Mouse (Mus musculus) embryo, embryonic 11 days (tissue): ENCODE results near the gene Chmp1a.
A peak's percentile ranks its signal among the peaks of the same experiment; 100 is the strongest.
"Not testable (repeated sequence)": the region's sequence is repeated elsewhere in the genome, so short reads cannot be mapped to it uniquely, and the experiment has no call there.

Source experiments
- DNase-seq: peaks from one replicate; pipeline ENCODE4 v3.0.0-alpha.2; 2015

The Chmp1a gene

GRCm38 (mm10) chr8:123231742-123232141, 19.2 kb upstream of the Chmp1a start:
- no peak for DNase-seq

- DNase-seq: not testable (repeated sequence)
These were observed 17.8 kb upstream of the Chmp1a start for GRCm38 (mm10) chr8:123230326-123230725.

- no peak for DNase-seq
These were observed 15.9 kb upstream of the Chmp1a start for GRCm38 (mm10) chr8:123228416-123228815.

DNA sequence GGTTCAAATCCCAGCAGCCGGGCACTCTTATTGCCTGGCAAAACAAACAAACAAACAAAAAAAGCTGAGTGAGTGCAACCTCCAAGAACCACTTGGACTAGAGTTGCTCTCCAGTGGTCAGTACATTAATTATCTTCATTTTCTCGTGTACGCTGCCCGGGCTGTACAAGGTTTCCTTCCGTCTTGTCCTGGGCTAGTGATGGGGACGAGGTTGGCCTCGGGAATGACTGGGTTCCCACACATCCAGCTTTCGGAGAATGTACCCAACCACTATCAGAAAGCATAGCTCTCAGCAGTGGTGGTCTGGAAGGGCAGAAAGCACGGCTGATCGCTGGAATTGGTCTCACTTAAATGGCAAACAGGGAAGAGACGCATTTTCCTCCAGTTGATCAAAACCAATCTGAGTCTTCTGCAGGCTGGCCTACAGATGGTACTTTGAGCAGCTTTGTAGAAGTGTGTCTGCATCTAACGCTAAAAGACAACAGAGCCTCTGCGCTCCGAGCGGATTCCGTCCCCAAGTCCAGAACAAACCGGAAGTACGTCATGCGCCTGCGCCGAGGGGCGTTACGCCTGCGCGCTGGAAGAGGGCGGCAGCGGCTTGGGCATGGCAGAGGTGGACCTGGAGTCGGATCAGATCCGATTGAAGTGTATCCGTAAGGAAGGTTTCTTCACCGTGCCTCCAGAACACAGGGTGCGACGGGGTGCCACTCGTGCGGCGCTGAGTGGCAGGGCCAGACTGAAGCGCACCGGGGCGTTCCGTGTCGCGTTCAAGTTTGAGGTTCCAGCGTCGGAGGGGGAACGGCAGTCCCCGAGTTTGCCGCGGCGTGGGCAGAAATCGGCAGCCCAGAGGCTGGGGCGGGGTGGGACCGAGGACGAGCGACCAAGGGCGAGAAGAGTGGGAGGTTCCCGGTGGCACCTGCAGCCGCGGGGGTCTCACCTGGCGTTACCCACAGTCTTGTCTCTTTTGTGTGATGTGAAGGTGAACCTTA, 12.0 kb upstream of the Chmp1a start, which contains the start of gene Cdk10:
Gene Cdk10, plus strand, starts transcription at position 565 of the 989 bp plus-strand sequence.
- DNase-seq: peak; percentile 97

DNA sequence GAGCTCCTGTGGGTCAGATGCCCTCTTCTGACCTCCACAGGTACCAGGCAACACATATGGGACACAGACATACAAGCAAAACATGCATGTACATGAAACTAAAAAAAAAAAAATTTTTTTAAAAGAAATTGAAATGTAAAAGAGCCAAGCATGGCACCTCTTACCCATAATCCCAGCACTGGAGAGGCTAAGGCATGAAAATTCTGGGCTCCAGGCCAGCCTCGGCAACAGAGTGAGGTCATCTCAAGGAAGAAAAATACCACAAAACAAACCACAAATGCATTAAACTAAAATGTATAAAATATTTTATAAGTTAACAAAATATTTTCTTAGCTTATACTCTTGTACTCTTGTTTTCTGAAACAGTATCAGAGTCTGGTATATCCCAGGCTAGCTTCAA, 8.4 kb upstream of the Chmp1a start:
- no peak for DNase-seq

DNA sequence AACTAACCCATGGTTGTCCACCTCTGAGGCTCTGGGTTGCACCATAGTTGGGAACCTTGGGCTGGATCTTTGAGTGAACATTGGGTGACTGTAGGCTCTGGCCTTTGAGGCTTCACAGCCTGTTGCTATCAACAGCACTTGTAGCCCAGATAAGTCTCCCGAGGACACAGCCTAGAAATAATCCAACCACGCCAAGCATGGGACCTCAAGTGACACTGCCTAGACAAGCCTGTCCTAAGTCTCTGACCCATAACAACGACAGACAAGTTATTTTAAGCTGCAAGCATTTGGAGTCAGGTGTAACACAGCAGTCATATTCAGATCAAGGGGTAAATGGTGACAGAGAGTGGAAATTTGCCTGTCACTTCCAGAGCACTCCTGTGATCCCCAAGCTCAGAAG, 2.9 kb upstream of the Chmp1a start:
- no peak for DNase-seq

DNA sequence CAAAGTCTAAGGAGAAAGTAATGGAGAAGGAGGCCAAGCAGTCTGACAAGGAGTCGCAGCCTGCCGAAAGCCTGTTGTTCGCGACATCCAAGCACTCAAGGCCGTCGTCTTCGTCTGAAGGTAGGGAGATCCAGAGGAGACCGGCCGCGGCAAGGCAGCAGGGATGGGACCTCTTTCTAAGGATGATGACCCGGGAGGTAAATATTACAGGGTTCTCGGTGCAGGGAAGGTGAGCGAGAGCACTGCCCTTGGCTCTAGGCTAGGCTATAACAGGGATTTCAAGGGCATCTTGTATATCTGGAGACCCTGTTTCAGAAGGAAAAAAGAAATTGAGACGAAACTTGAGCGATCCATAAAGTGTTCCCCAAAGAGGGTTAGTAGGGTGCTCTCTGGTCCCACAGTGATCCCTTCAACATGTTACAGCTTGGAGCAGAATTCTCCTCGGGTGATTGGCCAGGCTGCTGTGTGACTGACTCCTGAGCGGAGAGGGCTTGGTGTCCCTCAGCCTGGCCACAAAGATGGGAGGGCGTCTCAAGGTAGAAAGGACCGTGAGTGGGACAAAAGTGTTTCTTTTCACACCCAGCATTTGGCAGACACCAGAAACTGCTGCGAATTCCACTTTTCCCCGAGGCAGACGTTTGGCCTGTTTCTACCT, 682 bp upstream of the Chmp1a start:
- DNase-seq: no peak

DNA sequence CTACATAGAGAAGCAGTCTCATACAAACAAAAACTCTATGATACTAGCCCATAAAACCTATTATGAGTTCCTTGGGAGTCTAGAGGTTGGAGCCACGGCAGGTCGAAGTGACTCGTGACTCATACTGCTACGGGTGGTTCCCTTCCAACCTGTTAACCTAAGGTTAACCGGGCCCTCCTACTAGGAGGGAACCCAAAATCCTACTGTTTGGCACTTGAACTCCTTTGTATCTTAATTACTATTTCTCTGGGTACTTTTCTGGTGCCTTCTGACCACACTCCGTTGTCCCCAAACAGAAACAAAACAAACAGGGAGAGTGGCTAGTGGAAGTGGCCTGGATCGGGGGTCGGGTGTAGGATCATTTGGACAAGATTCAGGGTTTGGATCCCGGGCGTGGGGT, 687 bp downstream of the Chmp1a start:
- no peak for DNase-seq

DNA sequence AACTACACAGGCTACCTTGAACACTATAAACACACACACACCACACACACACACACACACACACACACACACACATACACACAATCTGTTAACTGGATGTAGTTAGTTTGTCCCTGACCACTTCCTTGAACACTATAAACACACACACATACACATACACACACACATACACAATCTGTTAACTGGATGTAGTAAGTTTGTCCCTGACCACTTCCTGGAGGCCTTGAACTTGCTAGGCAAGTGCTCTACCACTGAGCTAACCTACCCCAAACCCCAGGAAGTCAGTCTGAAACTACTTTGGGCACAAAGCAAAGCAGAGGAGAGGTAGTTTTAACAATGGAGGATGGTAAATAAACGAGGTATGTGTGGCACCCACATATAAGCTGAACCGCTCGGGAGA, 9.0 kb downstream of the Chmp1a start:
- DNase-seq: no peak

DNA sequence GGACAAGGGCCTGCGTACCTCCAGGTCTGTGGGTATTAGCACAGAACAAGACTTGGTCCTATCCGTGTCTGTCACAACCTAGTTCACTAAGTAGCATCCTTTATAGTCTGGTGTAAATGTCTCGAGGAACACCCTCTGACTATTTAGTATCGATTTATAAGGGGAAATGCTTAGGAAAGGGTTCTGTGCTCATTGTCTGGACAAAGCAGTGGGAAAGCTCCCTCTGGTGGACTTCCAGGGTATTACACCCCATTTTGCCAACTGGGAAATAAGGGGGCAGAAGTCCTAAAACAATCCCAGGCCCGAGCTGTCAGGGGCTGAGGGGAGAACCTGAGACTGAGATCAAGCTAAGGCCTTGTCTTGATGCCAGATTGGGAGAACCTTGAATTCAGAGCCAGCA, 10.3 kb downstream of the Chmp1a start:
- peak; percentile 83 for DNase-seq

DNA sequence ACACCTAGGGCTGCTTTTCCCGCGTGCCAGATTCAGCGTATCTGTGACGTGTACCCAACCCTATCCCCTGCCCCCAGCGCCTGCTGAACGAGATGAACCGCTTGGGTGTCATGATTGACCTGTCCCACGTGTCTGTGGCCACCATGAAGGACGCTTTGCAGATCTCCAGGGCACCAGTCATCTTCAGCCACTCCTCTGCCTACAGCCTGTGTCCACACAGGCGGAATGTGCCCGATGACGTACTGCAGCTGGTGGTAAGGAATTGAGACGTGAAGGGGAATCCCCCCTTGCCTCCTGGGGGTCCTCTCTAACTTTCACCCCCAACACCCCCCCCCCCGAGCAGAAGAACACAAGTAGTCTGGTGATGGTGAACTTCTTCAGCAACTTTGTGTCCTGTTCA, 12.7 kb downstream of the Chmp1a start:
- DNase-seq: no peak

DNA sequence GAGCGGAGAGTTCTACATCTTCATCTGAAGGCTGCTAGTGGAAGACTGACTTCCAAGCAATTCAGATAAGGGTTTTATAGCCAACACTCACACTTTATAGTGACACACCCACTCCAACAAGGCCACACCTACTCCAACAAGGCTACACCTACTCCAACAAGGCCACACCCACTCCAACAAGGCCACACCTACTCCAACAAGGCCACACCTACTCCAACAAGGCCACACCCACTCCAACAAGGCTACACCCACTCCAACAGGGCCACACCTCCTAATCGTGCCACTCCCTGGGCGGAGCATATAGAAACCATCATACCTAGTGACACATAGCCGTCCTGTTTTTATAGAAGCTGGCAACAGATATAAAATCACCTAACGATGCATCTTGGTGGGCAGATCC, 15.5 kb downstream of the Chmp1a start:
- DNase-seq: not testable (repeated sequence)

GRCm38 (mm10) chr8:123193771-123194170, 18.8 kb downstream of the Chmp1a start:
- DNase-seq: no peak

DNA sequence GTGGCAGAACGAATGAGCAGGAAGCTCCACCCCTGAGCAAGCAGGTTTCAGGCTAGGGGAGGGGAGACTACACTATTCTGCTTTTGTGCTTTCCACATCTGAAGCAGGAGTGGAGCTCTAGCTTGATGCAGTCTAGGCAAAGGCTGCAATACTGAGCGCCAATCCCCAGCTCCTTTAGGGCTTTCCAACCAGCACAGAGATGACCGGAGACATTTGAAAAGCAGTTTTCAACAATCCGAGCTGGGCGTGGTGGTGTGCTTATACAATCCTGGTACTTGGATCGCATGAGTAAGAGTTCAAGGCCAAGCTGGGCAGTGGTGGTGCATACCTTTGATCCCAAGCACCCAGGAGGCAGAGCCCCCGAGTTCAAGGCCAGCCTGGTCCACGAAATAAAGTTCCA, 20.7 kb downstream of the Chmp1a start:
- no peak for DNase-seq

GRCm38 (mm10) chr8:123190678-123191077, 21.9 kb downstream of the Chmp1a start:
- DNase-seq: peak; percentile 89

DNA sequence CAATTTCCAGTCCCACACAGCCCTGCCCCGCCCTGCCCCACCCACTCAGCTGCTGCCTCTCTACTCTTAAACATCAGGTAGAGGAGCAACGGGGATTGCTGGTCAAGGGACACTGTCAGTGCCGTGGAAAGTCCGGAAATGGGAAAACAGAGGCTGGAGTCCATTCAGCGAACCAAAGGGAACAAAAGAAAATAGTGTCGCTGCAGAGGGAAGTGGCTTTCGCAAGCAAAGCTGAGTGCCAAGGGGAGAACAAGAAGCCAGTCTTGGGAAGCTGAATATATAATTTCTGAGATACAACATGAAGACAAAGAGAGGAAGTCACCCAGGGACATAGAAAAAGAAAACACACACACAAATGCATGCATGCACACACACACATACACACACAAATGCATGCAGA, 23.7 kb downstream of the Chmp1a start:
- no peak for DNase-seq

DNA sequence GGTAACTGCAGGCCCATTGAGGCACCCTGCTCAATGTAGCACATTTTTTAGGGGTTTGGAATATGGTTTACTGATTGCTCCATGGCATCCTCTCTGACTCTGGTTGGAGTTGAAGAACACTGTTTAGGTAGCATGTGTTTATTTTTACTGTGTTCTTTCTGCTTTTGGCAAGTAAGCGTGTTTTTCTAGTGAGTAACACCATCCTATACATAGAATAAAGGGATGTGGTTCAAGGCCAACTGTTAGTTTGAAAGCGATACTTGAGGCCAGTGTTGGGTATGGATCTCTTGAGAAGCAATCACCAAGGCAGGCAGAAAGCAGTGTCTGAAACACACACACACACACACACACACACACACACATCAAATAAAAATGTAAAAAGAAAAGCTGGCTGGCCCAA, 24.6 kb downstream of the Chmp1a start:
- DNase-seq: no peak

DNA sequence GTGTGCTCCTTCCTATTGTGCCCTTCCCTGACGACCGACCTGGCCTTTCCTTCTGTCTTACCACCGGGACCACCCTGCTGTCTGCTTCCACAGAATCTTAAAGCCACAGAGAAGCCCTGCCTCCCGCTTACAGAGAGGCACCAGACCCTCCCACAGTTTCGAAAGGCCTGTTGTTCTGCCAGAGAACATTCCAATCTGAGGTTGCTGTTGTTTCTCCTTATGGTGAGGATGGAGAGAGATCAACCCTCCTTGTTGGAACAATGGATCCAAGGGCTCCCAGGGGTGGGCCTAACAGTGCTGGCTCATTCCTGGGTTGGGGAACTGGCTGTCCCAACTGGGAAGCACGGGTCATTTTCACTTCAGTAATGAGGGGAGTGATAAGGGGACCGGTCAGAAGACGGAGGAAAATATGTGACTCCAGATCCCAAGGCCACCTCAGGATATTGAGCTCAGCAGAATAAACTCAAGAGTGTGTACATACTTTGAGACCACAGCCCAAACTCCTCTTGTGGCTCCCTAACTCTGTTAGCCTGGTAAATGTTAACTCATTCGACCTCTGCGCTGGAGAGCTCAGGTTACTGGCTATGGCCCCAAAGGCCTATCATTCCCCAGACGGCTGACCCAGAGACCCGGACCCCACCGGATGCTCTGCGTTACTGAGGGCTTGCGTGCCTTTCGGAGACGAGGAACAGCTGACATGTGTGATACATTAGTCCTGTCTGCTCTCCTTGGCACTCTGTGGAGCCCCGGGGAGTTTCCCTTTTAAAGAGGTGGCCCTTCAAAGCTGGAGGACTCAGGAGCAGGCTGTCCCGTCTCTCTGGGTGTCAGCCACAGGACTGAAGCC, 26.8 kb downstream of the Chmp1a start, which contains the start of gene Dpep1:
Gene Dpep1, plus strand, starts transcription at position 677 of the 844 bp plus-strand sequence.
- peak; percentile 76 for DNase-seq

DNA sequence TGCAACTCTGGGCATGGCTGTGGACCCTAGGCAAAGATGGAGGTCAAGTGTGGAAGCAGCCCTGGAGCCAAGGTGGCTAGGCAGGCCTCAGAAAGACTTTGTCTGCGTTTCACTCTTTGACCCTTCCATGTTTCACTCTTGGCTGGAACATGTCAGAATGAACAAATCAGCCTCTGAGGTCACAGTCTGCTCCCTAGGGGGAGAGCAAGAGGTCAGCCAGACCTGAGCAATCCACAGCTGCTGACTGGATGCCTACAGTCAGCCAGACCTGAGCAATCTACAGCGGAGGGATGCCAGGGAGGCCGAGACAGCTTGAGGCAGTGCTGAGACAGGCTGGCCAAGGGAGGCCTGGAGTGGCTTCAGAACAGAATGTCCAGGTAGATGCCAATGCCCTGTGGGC, 31.2 kb downstream of the Chmp1a start:
- DNase-seq: peak; percentile 77

DNA sequence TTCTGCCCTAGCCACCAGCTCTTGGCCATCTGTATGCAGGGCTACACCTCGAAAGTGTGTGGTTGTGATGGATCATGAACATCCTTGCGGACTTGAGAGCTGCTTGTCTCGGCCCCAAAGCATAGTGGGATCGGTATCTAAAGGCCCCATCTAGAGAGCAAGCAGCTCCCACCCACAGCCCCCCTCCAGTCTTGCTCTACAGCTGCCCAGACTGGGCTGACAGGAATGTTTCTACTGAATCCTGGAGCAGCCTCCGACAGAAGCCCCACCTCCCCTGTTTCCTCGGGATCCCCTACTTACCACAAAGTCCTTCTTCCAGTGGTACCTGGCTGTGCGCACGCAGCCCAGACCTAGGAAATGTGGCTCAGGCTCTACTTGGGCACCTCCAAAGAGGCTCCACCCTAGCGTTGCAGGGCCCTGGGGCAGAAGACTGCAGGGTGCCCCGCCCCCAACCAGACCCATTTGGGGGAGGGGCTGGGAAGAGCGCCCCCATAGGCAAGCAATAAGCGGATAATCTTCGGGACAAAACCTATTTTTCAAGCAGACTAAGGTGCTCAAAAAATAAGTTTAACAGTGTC, 54.6 kb downstream of the Chmp1a start, which contains the start of gene Sult5a1:
Gene Sult5a1, minus strand, starts transcription at position 428 of the 578 bp plus-strand sequence.
- peak; percentile 42 for DNase-seq

DNA sequence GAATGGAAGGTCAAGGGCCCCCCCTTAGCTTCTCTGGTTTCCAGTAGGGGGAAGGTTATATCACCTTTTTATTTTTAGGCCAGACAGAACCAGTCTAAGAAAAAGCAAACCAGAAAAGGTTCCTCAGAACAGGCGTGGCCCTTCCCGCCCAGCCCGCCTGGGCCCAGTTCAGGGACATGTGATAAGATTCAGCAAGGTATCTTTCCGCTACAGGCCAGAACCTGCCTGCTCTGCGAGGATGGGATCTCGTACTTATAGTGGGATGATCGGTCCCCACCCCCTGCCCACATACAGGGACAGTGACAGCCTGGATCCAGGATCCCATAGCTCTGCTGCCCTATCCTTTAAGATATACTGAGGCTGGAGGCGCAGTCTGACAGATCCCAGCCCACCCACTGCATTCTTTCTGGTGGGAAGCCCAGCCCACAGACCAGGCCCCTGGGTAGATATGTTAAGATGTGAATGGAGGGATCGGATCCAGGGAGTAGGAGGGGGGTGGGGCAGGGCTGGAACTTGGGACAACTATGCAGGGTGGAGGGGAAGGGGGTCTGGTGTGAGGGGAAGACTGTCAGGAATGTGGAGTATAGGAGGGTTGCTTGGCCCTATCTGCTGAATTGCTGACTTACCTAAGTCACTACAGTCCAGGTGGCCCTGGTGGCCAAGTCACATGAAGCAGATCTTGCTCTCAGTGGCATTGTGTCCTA, 56.3 kb downstream of the Chmp1a start:
- DNase-seq: no peak

DNA sequence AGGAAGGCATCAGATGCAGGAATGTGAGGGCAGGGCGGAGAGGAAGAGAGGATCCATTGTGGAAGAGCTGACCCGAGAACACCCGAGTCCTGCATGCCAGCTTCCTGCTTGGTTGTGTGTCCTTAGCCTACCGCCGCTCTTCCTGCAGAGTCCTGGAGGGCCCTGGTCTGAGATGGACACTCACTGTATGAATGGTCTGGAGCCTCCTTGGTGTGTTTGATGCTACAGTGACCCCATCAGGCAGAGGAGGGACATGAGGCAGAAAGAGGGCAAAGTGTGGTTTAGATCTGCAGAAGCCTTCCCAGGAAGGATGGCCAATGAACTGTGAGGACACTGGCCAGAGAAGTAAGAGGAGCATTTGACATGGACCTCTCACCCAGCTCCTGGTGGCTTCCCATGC, 57.4 kb downstream of the Chmp1a start:
- no peak for DNase-seq
